Mouse (Mus musculus) kidney, embryonic 14.5 days (tissue): ENCODE data around the gene Dppa3. TPM values are rescaled to one million over a fixed set of nuclear protein-coding genes. Genes with fewer than 3 reads are reported as not detected.
"Not testable (repeated sequence)": the region's sequence is repeated elsewhere in the genome, so short reads cannot be mapped to it uniquely, and the experiment has no call there.

Experiments used
- ATAC-seq: fragments of 200-750 bp; cut with Nextera tagmentation; 2 replicates; pipeline ENCODE4 v1.8.0; 2017; ENCODE audit warnings: moderate number of reproducible peaks, mild to moderate bottlenecking, moderate TSS enrichment, moderate library complexity; ENCODE audit not compliant: low FRiP score, low TSS enrichment
- H3K27ac ChIP-seq: fragments of 300-500 bp; sonication (generic); 2 replicates; pipeline ENCODE4 v1.5.1; 2014; ENCODE audit warnings: low read depth, mild to moderate bottlenecking, low read length, moderate library complexity, mixed read lengths
- H3K27me3 ChIP-seq: fragments of 300-500 bp; sonication (generic); 2 replicates; pipeline ENCODE4 v1.6.1; 2014; ENCODE audit warnings: mild to moderate bottlenecking, low read length; ENCODE audit not compliant: control insufficient read depth, insufficient read depth
- H3K36me3 ChIP-seq: fragments of 300-500 bp; sonication (generic); 2 replicates; pipeline ENCODE4 v1.6.1; 2014; ENCODE audit warnings: low read length, mixed read lengths; ENCODE audit not compliant: control insufficient read depth, insufficient read depth
- H3K4me1 ChIP-seq: fragments of 300-500 bp; sonication (generic); 2 replicates; pipeline ENCODE4 v1.6.1; 2014; ENCODE audit warnings: low read length, mixed read lengths; ENCODE audit not compliant: control insufficient read depth, insufficient read depth
- H3K4me2 ChIP-seq: fragments of 300-500 bp; sonication (generic); replicated peaks from 2 replicates; pipeline ENCODE4 v1.6.1; 2014; ENCODE audit warnings: low read depth, mild to moderate bottlenecking, low read length
- H3K4me3 ChIP-seq: fragments of 300-500 bp; sonication (generic); 2 replicates; pipeline ENCODE4 v1.5.1; 2014; ENCODE audit warnings: mild to moderate bottlenecking, low read length
- H3K9ac ChIP-seq: fragments of 300-500 bp; sonication (generic); 2 replicates; pipeline ENCODE4 v1.6.1; 2014; ENCODE audit warnings: low read depth, mild to moderate bottlenecking, low read length, moderate library complexity
- H3K9me3 ChIP-seq: fragments of 300-500 bp; sonication (generic); 2 replicates; pipeline ENCODE4 v1.6.1; 2016; ENCODE audit warnings: low read length; ENCODE audit not compliant: control insufficient read depth
- WGBS: fragments of 180-500 bp; shearing (Covaris S2); extraction: QIAGEN DNeasy Blood & Tissue Kit; methylation state at CpG from one replicate; pipeline ENCODE4 v1.1.7; 2014; 5-methylcytosine and 5-hydroxymethylcytosine counted together
- polyA plus RNA-seq: library from polyadenylated mRNA; unstranded; fragments of >200 nt; fragmentation: Nextera tagmentation; extraction: Ambion mirVana; gene quantifications from 2 replicates; pipeline ENCODE4 v1.2.1, GENCODE M21; 2014

Gene Dppa3
- polyA plus RNA-seq, 1 experiment from 2014 or later: not detected

GRCm38 (mm10) chr6:122625156-122625555 lies 1.1 kb upstream of the Dppa3 start:
- ATAC-seq: no peak
- Histone ChIP-seq H3K9me3 (no peaks in the 10 kb centered on the region), H3K27ac (no peak overlapping the region), H3K4me1 (no peaks in the 10 kb centered on the region), H3K9ac (no peak overlapping the region), H3K4me2 (no peak overlapping the region), H3K4me3 (no peak overlapping the region), H3K27me3 (no peaks in the 10 kb centered on the region), H3K36me3 (no peaks in the 10 kb centered on the region)
- WGBS: 82% methylated on average over 4 of the region's 4 CpGs

GRCm38 (mm10) chr6:122627469-122628108 lies 1.4 kb downstream of the Dppa3 start:
- H3K4me3 ChIP-seq: peak overlapping the region; percentile 7; the same call in 1 of the 2 replicates
- no peak overlapping the region for H3K9ac ChIP-seq
- no peaks in the 10 kb centered on the region for H3K27me3 ChIP-seq
- no peaks in the 10 kb centered on the region for H3K4me1 ChIP-seq
- no peaks in the 10 kb centered on the region for H3K9me3 ChIP-seq
- no peak for ATAC-seq
- no peak overlapping the region; the same call in 1 of the 2 replicates for H3K4me2 ChIP-seq
- H3K27ac ChIP-seq: no peak overlapping the region
- WGBS: 31% methylated on average over 20 of the region's 20 CpGs
- H3K36me3 ChIP-seq: no peaks in the 10 kb centered on the region

GRCm38 (mm10) chr6:122633411-122633810 lies 7.2 kb downstream of the Dppa3 start:
- ATAC-seq: peak; percentile 57; the same call in 1 of the 2 replicates
- 46% methylated on average over 9 of the region's 9 CpGs for WGBS
- no peaks in the 10 kb centered on the region for H3K4me1 ChIP-seq

GRCm38 (mm10) chr6:122635315-122635714 lies 9.1 kb downstream of the Dppa3 start:
- no peaks in the 10 kb centered on the region for H3K9me3 ChIP-seq
- no peak for ATAC-seq
- H3K4me2 ChIP-seq: no peak overlapping the region
- no peaks in the 10 kb centered on the region for H3K36me3 ChIP-seq
- no peak overlapping the region for H3K27ac ChIP-seq
- no peaks in the 10 kb centered on the region for H3K4me1 ChIP-seq
- WGBS: 87% methylated on average over 7 of the region's 7 CpGs
- no peaks in the 10 kb centered on the region for H3K27me3 ChIP-seq
- no peak overlapping the region for H3K4me3 ChIP-seq
- H3K9ac ChIP-seq: no peak overlapping the region

More at GRCm38 (mm10) chr6:122633411-122633810, 7.2 kb downstream of the Dppa3 start:
- Histone ChIP-seq H3K9me3 (no peaks in the 10 kb centered on the region), H3K9ac (no peak overlapping the region), H3K4me3 (no peak overlapping the region), H3K36me3 (no peaks in the 10 kb centered on the region), H3K27me3 (no peaks in the 10 kb centered on the region), H3K4me2 (no peak overlapping the region), H3K27ac (no peak overlapping the region)

- no peak overlapping the region for H3K4me3 ChIP-seq
- 85% methylated on average over 3 of the region's 3 CpGs for WGBS
- H3K36me3 ChIP-seq: no peaks in the 10 kb centered on the region
- H3K9ac ChIP-seq: no peak overlapping the region
- H3K9me3 ChIP-seq: no peaks in the 10 kb centered on the region
- no peaks in the 10 kb centered on the region for H3K4me1 ChIP-seq
- no peak overlapping the region for H3K4me2 ChIP-seq
- no peak for ATAC-seq
- no peak overlapping the region for H3K27ac ChIP-seq
- H3K27me3 ChIP-seq: no peaks in the 10 kb centered on the region
Measured at GRCm38 (mm10) chr6:122636666-122637065, 10.5 kb downstream of the Dppa3 start.

GRCm38 (mm10) chr6:122637566-122637965 lies 11.4 kb downstream of the Dppa3 start:
- not testable (repeated sequence) for H3K9me3 ChIP-seq, H3K4me3 ChIP-seq, H3K4me1 ChIP-seq, ATAC-seq, H3K36me3 ChIP-seq, H3K4me2 ChIP-seq, H3K9ac ChIP-seq, H3K27me3 ChIP-seq, H3K27ac ChIP-seq
- 57% methylated on average over 4 of the region's 4 CpGs for WGBS

GRCm38 (mm10) chr6:122644196-122644595 lies 18.0 kb downstream of the Dppa3 start:
- not testable (repeated sequence) for H3K4me2 ChIP-seq, H3K4me3 ChIP-seq, ATAC-seq, H3K9ac ChIP-seq, H3K4me1 ChIP-seq, H3K9me3 ChIP-seq, H3K27ac ChIP-seq, H3K27me3 ChIP-seq, H3K36me3 ChIP-seq
- 92% methylated on average over 20 of the region's 21 CpGs for WGBS

- H3K27me3 ChIP-seq: no peaks in the 10 kb centered on the region
- WGBS: 80% methylated on average over 3 of the region's 3 CpGs
- no peak for ATAC-seq
- no peaks in the 10 kb centered on the region for H3K36me3 ChIP-seq
- no peak overlapping the region for H3K9ac ChIP-seq
- no peak overlapping the region for H3K4me2 ChIP-seq
- no peaks in the 10 kb centered on the region for H3K4me1 ChIP-seq
- no peak overlapping the region for H3K4me3 ChIP-seq
- H3K27ac ChIP-seq: no peak overlapping the region
- no peaks in the 10 kb centered on the region for H3K9me3 ChIP-seq
Measured at GRCm38 (mm10) chr6:122649903-122650302, 23.7 kb downstream of the Dppa3 start.

- H3K9ac ChIP-seq: no peak overlapping the region
- no peaks in the 10 kb centered on the region for H3K36me3 ChIP-seq
- H3K4me3 ChIP-seq: no peak overlapping the region
- 59% methylated on average over 5 of the region's 5 CpGs for WGBS
- H3K27me3 ChIP-seq: no peaks in the 10 kb centered on the region
- no peak overlapping the region for H3K27ac ChIP-seq
- no peaks in the 10 kb centered on the region for H3K4me1 ChIP-seq
- no peak overlapping the region for H3K4me2 ChIP-seq
- ATAC-seq: no peak
- no peaks in the 10 kb centered on the region for H3K9me3 ChIP-seq
Measured at GRCm38 (mm10) chr6:122650398-122650980, 24.3 kb downstream of the Dppa3 start.
